Mouse (Mus musculus): ENCODE measurements around the gene Atp6v1c2.

The Atp6v1c2 gene

DNA sequence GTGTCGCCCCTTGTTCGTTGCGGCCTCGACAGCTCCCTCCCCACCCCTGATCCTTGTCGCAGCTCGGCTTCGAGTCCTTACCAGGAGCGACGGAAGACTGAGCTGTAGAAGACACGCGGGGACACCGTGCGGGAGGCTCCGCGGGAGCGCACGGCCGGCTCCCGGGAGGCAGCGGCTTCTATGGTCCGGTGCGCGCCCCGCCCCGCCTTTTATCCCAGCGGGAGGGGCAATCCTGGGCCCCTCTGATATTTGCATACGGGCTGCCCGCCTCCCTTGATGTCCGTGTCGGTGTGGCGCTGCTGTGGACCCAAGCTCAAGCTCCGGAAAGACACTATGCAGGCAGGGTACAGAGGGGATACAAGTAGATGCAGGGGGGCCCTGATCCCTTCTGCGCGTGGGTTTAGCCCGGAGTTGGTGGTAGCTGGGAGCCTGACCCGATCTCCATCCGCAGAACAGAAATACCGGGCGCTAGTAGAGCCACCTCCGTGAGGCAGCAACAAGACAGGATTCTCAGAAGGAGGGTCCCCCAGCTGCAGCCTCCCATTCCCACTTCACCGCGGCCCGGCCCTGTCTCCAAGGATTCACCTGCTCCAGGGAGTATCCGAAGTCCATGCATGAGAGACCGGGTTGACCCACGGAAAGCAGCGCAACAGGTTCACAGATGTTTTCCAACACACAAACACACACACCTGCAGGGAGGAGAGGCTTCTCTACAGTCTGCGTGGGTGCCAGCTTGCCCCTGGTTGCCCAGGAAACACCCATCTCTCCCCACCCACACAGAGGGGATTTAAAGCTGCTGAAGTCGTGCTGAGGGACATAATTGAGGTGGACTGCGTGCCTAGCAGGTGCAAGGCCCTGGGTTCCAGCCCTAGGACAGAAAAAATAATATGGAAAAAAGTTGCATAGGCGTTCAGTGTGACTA lies 4.3 kb downstream of the Atp6v1c2 start:
- DNase-seq (ENCODE audit: low spot score): peak; percentile 16

DNA sequence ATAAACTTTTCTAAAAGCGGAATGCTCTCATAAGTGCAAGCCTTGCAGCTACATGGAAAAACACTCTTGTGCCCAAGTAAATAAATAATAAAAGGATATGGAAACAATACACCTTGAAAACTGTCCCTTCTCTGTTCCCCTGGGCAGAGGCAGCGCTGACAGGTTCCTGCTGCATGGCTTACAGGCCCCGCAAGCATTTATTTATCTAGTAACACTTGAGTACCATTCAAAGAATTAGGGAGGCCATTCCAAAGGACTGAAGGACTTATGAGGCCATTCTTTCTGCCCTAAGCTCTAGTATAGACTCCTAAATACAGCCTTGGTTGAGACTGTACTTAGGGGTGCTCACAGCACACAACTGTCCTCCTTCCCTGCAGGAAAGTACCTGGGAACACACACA lies 10.7 kb downstream of the Atp6v1c2 start:
- DNase-seq (ENCODE audit: low spot score): no peak

DNA sequence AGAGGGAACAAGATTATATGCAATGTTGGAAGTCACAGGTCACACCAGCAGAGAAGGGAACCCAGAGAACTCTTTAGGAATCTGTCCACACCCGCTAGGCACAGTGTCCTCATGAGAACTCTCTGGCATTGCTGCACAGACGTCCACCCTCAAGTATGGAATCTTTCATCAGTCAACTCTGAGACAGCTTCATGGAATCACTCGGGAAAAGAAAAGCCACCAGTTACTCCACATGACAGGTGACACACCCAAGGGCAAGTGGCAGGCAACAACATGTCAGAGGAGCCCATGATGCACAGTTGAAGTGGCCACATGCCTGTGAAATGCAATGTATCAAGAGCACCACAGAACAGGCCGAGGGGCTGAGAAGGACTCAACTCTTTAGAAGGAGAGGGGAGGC lies 11.2 kb downstream of the Atp6v1c2 start:
- DNase-seq (ENCODE audit: low spot score): no peak

DNA sequence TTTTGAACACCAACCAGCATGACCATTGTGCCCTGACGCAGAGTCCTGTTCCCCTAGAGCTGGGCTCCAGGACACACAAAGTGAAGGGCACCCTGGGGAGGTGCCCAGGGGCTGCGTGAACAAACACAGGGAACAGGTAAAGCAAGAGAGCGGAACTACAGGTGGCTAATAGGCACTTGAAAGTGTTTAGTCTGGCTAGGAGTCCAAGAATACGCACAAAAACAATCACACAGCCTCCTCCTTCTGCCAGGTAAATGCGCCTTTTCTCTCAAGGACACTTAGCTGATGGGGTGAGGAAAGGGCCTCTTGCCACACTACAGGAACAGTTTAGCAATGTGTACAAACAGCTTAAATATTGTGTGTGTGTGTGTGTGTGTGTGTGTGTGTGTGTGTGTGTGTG lies 13.1 kb downstream of the Atp6v1c2 start:
- DNase-seq (ENCODE audit: low spot score): no peak

DNA sequence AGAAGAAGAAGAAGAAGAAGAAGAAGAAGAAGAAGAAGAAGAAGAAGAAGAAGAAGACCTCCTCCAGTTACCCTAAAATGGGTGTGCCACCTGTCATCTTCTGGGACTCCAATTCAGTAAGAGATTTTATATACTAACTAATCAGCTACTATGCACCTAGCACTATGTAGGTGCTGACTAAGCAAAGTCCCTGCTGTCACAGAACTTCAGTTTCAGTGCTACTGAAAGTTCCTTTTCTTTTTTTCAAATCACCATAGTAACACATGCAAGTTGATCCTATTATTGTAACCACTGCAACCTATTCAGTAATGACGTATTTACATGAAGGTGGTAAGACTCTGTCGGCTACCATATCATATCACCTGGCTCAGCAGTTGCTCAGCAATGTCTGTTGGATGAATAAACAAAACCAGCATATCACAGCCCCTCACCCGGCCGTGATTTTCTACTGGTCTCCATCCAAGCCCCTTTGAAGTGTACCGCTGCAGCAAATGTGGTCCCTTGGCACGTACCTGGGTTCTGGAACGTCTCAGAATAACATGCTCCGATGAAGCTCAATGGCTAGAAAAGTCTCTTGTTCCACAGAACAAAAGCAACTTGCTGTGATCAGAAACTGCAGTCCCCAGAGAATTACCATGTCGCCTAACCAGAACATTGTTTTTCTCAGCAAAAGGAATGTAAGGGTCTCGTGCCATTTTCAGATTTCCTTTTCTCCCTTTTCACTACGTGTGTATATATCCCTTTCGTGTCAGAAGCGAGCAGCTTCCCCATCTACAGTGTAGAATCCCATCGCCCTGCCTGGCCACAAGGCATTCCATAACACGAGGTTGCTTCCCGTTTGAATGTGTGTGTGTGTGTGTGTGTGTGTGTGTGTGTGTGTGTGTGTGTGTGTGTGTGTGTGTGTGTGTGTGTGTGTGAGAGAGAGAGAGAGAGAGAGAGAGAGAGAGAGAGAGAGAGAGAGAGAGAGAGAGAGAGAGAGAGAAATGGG lies 18.0 kb downstream of the Atp6v1c2 start:
- DNase-seq (ENCODE audit: low spot score): no peak

DNA sequence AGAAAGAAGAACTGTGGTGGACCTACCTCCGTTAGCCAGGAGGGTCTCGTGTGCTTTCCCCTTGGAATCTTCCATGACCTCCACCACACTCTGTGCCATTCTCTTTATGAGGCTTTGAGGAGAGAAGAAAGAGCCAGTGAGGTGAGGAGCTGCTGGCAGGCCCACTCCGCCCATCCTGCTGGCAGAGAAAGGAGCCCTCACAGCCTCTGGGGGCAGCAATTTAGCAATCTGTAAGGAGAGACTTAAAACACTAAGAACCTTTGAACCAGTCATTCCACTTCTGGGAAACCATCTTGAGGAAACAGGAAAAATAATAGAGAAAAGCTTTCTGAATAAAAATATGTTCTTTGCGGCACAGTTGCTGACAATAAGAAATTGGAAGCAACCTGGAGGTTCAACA lies 20.9 kb downstream of the Atp6v1c2 start:
- DNase-seq (ENCODE audit: low spot score): no peak

DNA sequence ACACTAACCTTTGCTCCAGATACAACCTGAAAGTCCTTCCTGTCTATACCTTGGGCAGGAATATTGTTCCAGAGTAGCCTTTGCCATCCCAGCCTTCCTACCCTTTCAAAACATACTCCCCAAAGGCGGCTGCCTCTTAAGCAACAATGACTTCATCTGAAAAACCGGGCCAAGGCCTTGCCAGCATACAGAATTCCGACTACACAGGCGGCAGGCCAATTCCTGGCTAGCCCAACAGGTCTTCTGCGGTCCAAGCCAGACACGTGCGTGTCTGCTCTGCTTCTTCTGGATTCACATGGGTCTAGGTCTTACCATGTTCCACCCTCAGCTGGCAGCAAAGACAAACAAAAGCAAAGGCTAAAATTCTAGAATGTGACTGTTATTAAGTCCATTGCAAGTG lies 23.7 kb downstream of the Atp6v1c2 start:
- no peak for DNase-seq (ENCODE audit: low spot score)

DNA sequence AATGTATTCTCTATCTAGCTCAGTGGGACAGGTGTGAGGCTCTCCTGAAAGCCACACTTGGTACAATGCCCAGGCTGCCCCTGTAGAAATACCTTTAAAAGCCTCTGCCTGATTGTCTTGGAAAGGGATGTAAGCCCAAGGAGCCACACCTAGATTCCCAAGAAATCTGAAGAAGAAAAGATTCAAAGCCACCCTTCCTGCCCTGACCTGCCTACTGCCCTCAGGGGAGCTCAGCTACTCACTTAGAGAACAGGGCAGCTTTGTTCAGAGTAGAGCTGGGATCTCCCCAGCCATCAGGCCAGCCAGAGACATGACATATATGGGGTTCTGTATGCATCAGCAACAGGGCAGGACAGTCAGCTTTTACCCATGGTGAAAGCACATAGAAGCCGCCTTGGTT lies 29.3 kb downstream of the Atp6v1c2 start:
- no peak for DNase-seq (ENCODE audit: low spot score)

DNA sequence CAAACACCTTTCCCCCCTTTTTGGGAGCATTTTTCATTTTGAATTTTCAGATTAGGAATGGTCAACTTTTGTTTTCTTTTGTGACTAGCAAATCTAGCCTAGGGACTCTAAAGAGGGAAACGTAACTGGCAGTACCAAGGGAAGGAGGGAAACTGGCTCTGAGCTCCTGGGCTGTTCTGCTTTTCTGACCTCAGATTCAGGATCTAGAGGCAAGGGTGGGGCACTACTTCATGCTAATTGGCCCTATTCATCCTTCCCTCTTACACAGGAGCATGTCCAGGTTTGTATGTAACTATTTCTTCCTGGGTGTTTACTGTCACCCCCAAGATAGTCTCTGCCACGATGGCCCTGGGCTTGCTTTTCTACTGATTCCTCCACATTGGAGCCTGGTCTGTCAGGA lies 32.3 kb downstream of the Atp6v1c2 start:
- DNase-seq (ENCODE audit: low spot score): no peak

DNA sequence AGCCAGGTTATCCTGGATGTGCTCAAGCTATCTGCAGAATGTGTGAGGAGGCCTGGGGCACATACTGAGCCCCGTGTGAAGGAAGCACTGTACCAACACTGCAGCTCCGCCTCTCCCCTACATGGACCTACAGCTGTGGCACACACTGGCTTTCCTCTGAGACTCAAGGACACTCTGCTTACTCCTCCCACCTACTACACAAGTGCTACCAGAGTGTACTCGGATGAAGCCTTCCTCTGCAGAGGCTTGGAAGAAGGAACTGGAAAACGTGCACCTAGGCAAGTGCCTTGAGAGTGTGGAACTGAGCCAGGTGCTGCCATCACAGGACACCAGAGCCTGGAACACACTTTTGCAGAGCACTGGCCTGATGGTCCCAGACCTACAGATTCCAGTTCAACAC lies 38.6 kb downstream of the Atp6v1c2 start:
- DNase-seq (ENCODE audit: low spot score): no peak

DNA sequence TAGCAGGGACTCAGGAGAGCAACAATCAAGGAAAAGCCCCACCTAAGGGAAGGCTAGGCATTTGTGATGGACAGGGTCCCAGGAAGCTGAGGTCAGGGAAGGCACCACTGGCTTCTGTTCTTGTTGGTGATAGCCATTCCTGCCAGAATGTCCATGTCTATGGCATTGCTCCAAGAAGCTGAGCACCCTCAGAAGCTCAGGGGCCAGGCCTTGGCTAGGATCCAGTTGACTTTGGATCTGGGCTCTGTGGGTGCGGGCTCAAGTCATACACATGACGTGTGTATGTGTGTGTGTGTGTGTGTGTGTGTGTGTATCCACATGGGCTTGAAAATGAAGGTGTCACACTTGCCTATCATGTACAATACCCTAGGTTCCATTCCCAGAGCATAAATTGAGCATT lies 39.2 kb downstream of the Atp6v1c2 start:
- DNase-seq (ENCODE audit: low spot score): no peak

DNA sequence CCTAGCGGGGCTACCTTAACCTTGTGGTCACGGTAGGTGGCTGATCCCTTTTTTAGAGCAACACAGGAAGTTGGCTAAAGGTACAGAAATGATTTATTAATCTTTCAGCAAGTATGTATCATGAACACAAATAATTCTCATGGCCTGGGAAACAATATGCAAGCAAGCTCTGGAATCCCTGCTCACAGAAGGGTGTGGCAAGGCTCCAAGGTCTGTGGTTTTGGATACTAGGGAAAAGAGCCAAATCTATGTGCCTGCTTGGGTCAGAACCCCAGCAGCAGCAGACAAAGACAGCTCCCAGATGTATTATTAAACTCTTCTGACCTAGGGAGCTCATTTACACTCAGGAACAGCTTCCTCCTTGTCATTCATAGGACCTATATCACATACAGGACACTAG lies 40.1 kb downstream of the Atp6v1c2 start:
- no peak for DNase-seq (ENCODE audit: low spot score)

DNA sequence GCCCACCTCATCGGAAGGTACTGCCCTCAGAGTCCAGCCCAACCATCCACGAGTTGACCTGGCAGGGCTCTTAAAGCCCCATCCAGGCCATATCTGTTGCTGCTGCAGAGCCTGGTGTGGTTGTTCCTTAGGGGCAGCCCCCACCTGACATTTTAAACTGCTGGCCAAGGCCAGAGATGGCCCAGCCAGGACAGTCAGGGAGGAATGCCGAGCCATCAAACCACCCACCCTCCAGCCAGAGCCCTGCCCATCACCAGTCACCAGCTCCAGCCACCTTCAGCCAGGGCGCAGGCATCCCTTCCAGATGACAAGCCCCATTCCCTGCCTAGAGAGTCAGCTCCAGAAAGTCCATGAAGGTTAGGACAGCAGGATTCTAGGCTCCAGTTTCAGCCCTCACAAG lies 40.7 kb downstream of the Atp6v1c2 start:
- DNase-seq (ENCODE audit: low spot score): no peak

DNA sequence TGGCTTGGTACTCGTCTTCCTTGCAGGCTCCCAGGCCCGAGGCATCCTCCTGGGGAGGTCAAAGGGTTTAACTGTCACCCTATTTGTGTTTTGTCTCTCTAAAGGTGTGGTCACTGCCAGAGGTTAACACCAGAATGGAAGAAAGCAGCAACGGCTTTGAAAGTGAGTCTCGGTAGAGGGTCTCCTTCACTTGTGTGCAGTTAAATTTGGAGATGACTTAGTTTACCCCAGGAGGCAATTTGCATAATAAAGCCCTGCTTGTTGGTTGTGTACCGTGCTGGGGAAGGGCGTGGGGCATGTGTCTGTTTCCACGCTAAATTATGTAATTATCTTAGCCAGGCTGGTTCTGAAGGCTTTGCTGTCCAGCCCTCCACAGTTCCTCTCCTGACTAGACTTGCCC lies 55.3 kb downstream of the Atp6v1c2 start:
- no peak for DNase-seq (ENCODE audit: low spot score)

DNA sequence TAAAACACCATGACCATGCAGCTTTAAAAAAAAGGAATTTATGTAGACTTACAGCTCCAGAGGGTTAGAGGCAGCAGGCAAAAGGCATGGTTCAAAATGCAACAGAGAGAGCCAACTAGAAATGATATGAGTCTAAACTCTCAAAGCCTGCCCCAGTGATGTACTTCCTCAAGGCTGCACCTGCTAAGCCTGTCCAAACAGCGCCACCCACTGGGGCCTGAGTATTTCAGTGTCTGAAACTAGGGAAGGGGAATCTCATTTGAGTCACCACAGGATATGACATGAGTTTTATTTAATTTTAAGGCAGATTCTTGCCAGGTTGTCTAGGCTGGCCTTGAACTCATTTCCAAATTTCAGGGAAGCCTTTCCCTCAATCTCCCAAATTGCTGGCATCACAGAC lies 57.9 kb downstream of the Atp6v1c2 start:
- DNase-seq (ENCODE audit: low spot score): no peak

DNA sequence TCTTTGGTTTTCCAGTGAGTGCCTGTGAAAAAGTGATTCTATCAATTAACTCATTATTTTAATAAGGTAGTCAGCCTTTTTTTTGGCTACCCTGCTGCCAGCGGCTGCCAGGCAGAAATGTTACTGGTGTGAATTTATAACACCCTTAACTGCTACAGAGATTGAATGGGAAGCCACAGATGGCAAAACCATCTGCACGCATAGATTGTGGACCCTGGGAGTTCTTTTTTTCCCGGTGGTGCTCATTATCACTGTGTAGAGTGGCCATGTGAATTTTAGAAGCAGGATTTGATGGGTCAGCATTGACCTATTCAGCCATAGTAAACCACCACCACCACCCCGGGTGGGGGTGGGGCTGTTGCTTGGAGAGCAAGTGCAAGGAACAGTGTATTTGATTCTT lies 61.8 kb downstream of the Atp6v1c2 start:
- no peak for DNase-seq (ENCODE audit: low spot score)

DNA sequence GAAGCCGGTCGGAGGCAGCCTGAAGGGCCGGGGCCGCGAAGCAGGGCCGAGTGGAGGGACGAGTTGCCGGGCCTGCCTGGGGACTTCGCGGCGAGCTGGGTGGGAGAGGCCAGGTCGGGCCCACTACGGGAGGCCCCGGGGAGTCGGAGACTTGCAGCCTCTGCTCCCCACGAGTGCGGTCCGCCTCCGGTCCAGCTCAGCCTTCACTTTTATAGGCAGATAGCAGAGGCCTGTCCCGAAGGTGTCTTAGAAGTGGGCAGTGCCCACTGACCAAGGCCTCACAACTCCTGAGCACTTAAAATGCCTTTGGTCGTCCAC lies 62.5 kb downstream of the Atp6v1c2 start:
- DNase-seq (ENCODE audit: low spot score): no peak

DNA sequence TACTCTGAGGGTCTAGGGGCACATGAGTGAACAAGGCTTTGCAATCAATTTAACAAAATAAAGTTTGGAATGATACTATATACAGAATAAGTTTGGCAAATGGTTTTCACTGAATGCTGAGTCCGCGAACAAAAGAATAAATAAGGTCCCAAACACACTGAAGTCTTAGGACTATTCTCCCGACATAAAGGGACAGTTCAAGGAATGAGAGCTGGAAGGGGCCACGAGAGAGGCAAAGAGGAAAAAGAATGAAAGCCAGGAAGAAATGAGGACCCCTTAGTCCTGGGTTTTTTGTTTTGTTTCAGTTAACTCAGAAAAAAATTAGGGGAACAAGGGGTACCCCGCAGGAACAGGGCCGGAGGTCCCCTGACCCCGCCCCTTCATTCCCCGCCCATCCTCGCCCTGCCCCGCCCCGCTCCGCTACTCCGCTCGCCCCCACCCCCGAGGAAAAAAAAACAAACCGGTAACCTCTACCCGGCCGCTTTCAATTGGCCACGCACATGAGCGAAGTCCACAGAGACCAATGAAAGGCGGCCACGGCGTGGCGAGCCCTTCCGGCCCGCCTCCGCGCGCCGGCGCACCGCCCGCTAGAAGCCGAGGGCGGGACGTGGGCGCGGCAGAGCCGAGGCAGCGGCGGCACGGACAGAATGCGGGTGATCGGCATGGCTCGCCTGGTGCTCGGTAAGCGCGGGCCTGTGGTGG lies 63.0 kb downstream of the Atp6v1c2 start, which contains the start of gene Pdia6:
Gene Pdia6, plus strand, starts transcription at position 575 of the 702 bp plus-strand sequence.
- DNase-seq (ENCODE audit: low spot score): peak; percentile 94

DNA sequence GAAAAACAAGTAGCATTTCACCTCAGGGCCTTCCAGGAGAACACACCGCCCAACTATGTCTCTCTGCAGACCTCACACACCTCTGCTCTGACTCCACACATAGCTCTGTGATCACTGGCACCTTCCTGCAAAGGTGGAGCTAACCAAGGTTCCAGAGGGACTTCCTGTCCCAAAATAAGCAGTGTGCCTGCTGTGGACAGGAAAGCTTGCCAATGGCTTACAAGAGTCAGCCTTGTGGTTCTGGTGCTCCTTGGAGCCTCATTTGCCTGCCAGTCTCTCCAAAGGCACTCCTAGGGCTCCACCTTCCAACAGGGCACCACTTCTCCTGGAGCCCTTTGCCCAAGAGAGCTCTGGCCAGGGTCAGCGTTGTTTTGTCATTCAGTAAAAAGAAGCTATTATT lies 64.3 kb downstream of the Atp6v1c2 start:
- no peak for DNase-seq (ENCODE audit: low spot score)

DNA sequence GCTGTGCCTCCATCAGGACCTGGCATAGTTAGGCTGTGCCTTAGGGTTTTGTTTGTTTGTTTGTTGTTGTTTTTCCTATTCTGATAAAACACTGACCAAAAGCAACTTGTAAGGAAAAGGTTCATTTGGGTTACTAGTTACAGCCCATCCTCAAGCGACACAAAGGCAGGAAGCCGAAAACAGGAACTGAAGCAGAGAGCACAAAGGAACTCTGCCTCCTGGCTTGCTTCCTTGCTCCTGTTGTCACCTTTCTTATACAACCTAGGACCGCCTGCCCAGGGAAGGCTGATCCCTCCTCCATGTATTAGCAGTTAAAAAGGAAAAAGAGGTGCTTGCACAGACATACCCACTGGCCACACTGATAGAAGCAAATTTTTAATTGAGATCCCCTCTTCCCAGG lies 65.3 kb downstream of the Atp6v1c2 start:
- DNase-seq (ENCODE audit: low spot score): no peak

DNA sequence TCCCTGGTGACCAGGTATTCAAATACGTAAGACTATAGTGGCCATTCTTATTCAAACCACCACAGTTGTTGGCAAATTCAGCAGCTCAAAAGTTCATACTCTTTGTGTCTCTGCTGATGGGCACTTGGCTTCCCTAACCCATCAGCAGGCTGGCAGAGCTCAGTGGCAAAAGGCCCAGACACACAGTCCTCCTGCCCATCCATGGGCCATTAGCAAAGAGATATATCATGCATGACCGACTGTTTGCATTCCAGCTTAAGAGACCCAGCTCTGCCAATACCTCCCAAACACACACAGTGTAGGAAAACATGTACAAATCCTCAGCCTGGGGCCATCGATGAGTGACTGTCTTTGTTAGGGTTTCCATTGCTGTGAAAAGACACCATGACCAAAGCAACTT lies 68.2 kb downstream of the Atp6v1c2 start:
- DNase-seq (ENCODE audit: low spot score): no peak

DNA sequence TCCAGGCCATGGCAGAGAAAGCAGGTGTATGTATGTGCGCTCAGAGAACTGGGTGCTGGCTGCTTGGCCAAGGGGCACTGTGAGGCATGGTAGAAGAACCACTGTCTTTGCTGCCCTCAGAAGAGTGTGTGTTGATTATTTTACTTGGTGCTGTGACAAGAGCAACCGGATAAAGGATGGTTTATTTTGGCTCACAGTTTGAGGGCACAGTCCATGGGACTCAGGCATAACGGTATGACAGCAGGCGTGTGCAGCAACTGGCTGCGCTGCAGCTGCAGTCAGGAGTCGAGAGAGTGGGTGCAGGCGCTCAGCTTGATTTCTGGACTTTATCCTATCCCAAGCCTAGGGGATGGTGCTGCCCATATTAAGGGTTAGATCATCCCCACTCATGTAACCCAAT lies 70.7 kb downstream of the Atp6v1c2 start:
- no peak for DNase-seq (ENCODE audit: low spot score)
